Mouse (Mus musculus) limb, embryonic 11.5 days (tissue): ENCODE measurements around the gene Atp5k. TPM values are rescaled to one million over a fixed set of nuclear protein-coding genes. Genes with fewer than 3 reads are reported as not detected.

Experiments
- ATAC-seq: fragments of 200-750 bp; cut with Nextera tagmentation; 2 replicates; pipeline ENCODE4 v1.8.0; 2017; ENCODE audit warnings: low read depth; ENCODE audit not compliant: insufficient number of reproducible peaks, low FRiP score, low TSS enrichment
- DNase-seq: peaks from one replicate; pipeline ENCODE4 v3.0.0-alpha.2; 2015; ENCODE audit warnings: low spot score
- H3K27ac ChIP-seq: fragments of 300-500 bp; sonication (generic); replicated peaks from 2 replicates; pipeline ENCODE4 v1.5.1; 2014; ENCODE audit warnings: low read depth, mild to moderate bottlenecking, low read length
- H3K27me3 ChIP-seq: fragments of 300-500 bp; sonication (generic); 2 replicates; pipeline ENCODE4 v1.6.1; 2014; ENCODE audit warnings: mild to moderate bottlenecking, low read length, mixed read lengths; ENCODE audit not compliant: control insufficient read depth, insufficient read depth
- H3K36me3 ChIP-seq: fragments of 300-500 bp; sonication (generic); 2 replicates; pipeline ENCODE4 v1.6.1; 2014; ENCODE audit warnings: mild to moderate bottlenecking, low read length, moderate library complexity, mixed read lengths; ENCODE audit not compliant: control insufficient read depth, insufficient read depth
- H3K4me1 ChIP-seq: fragments of 300-500 bp; sonication (generic); 2 replicates; pipeline ENCODE4 v1.6.1; 2014; ENCODE audit warnings: low read length, mixed read lengths; ENCODE audit not compliant: control insufficient read depth, insufficient read depth
- H3K4me2 ChIP-seq: fragments of 300-500 bp; sonication (generic); 2 replicates; pipeline ENCODE4 v1.6.1; 2014; ENCODE audit warnings: low read depth, mild to moderate bottlenecking, moderate library complexity; ENCODE audit not compliant: severe bottlenecking
- H3K4me3 ChIP-seq: fragments of 300-500 bp; sonication (generic); 2 replicates; pipeline ENCODE4 v1.5.1; 2014; ENCODE audit warnings: low read depth, low read length
- H3K9ac ChIP-seq: fragments of 300-500 bp; sonication (generic); 2 replicates; pipeline ENCODE4 v1.6.1; 2014; ENCODE audit warnings: mild to moderate bottlenecking, low read length
- H3K9me3 ChIP-seq: fragments of 300-500 bp; sonication (generic); 2 replicates; pipeline ENCODE4 v1.6.1; 2016; ENCODE audit warnings: low read length; ENCODE audit not compliant: control insufficient read depth
- WGBS: fragments of 180-500 bp; shearing (Covaris S2); extraction: QIAGEN DNeasy Blood & Tissue Kit; methylation state at CpG from one replicate; pipeline ENCODE4 v1.1.7; 2014; 5-methylcytosine and 5-hydroxymethylcytosine counted together
- polyA plus RNA-seq: library from polyadenylated mRNA; unstranded; fragments of >200 nt; fragmentation: Nextera tagmentation; extraction: Ambion mirVana; gene quantifications from 2 replicates; pipeline ENCODE4 v1.2.1, GENCODE M21; 2014

Atp5k gene
- 470 and 484 TPM in 2 replicates for polyA plus RNA-seq

DNA sequence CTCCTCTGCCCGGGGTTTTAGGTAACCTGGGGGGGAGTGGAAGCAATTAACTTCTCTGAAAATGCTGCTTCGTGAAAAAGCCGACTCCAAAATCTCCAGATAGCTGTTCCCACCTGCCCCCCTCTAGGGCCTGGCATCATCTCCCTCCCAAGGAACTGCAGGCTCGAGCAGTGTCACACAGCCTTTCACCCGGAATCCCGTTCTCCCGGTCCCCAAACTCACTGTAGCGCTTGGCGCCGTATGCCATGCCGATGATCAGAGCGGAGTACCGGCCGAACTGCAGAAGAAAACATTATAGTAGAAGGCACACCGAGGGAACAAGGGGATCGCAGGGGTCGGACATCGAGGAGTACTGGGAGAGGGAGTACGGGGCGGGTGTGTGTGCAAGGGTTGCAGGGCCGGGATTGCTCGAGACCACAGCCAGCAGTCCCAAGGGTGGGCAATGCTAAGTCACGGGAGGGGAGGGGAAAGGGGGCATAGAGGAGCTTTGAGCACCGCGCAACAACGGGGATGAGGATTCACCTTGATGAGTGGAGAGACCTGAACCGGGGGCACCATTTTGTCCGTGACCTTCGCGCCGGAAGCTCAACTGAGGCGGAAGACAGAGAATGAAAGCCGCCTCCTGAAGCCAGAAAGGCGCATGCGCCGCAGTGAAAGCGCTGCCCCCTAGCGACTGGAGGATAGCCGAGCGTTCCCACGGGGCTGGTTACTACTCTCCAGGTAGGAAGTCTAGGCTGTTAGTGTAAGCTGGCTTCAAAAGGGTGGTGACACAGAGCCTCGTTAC, at the start of gene Atp5k:
Gene Atp5k, minus strand, starts transcription at position 645 of the 784 bp plus-strand sequence.
- peak; percentile 96 for DNase-seq
- no peaks in the 10 kb centered on the region for H3K9me3 ChIP-seq
- H3K27me3 ChIP-seq = no peaks in the 10 kb centered on the region
- H3K4me3 ChIP-seq = peak within 1 kb of the TSS; percentile 92
- no peak within 1 kb of the TSS for H3K27ac ChIP-seq
- peak within 1 kb of the TSS; percentile 89 for H3K9ac ChIP-seq
- ATAC-seq = peak; percentile 87
- 1% methylated on average over 42 of the region's 42 CpGs for WGBS
- peaks cover 5% of the 10 kb centered on the region; the same call in 1 of the 2 replicates for H3K36me3 ChIP-seq
- H3K4me1 ChIP-seq = peaks cover 8% of the 10 kb centered on the region; the same call in 1 of the 2 replicates
- peak within 1 kb of the TSS; percentile 87 for H3K4me2 ChIP-seq

DNA sequence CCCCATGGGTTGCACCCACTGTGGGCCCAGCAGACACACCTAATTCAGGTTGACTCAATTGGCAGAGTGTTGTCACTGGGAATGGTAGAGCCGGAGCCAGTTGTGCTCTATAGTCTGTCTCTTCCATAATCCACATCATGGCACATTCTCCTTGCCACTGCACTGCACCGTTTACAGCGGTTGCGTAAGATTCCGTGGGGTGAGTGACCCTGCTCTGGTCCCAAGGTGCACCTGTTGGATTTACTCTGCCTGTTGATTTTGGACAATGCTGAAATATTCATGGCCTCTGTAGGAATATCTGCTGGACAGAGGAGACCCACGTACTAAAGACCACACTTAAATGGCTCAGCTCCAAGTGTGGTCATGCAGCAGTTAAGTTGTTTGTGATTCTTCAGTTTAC, 48.8 kb upstream of the Atp5k start:
- no peaks in the 10 kb centered on the region for H3K27me3 ChIP-seq
- no peak for DNase-seq
- no peak overlapping the region for H3K4me2 ChIP-seq
- no peak overlapping the region for H3K4me3 ChIP-seq
- no peak overlapping the region for H3K27ac ChIP-seq
- WGBS = 94% methylated on average over 6 of the region's 6 CpGs
- no peak overlapping the region for H3K9ac ChIP-seq
- H3K4me1 ChIP-seq = no peaks in the 10 kb centered on the region
- H3K9me3 ChIP-seq = no peaks in the 10 kb centered on the region
- peaks cover 4% of the 10 kb centered on the region; the same call in 1 of the 2 replicates for H3K36me3 ChIP-seq
- no peak for ATAC-seq

DNA sequence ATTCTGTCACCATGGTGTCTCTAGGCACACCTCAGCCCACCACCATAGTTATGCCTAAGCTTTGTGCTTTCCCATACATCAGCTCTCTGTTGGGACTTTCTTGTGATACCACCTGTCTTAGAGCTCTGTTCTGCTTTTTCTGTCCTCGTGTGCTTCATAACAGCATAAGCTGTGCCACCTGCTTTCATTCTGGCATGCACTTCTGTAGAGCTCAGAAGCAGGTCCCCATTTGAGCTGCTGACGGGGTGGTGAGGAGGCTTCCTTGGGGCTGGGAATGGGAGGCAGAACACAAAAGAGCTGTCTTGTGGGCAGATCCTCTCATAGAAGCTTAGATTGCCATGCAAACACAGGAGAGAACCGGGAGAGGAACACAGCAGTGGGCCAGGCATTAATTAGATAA, 41.7 kb upstream of the Atp5k start:
- ATAC-seq (no peak), DNase-seq (no peak)
- Histone ChIP-seq H3K4me2 (no peak overlapping the region), H3K4me1 (no peaks in the 10 kb centered on the region), H3K9me3 (no peaks in the 10 kb centered on the region), H3K4me3 (no peak overlapping the region), H3K27ac (no peak overlapping the region), H3K27me3 (no peaks in the 10 kb centered on the region), H3K36me3 (peaks cover 38% of the 10 kb centered on the region), H3K9ac (no peak overlapping the region)
- 89% methylated on average over 3 of the region's 3 CpGs for whole genome bisulfite sequencing

DNA sequence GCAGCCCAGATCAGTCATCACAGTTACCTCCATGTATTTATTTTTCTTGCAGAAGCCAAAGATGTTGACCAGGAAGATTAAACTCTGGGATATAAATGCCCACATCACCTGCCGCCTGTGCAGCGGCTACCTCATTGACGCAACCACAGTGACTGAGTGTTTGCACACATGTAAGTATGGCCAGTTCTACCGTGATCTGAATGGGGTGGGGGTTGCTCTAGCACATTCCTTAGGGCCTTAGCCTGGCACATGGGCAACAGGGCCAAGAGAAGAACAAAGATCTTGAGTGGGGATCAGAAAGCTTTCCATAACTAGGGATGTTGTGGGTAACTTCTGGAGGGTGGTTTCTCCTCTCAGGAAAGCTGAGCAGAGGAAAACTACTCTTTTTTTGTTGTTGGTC, 39.5 kb upstream of the Atp5k start:
- no peaks in the 10 kb centered on the region for H3K9me3 ChIP-seq
- peaks cover 38% of the 10 kb centered on the region for H3K36me3 ChIP-seq
- no peaks in the 10 kb centered on the region for H3K27me3 ChIP-seq
- H3K4me3 ChIP-seq = no peak overlapping the region
- no peak overlapping the region for H3K4me2 ChIP-seq
- DNase-seq (no peak), ATAC-seq (no peak)
- H3K27ac ChIP-seq = no peak overlapping the region
- H3K4me1 ChIP-seq = no peaks in the 10 kb centered on the region
- H3K9ac ChIP-seq = no peak overlapping the region
- 95% methylated on average over 4 of the region's 4 CpGs for WGBS

DNA sequence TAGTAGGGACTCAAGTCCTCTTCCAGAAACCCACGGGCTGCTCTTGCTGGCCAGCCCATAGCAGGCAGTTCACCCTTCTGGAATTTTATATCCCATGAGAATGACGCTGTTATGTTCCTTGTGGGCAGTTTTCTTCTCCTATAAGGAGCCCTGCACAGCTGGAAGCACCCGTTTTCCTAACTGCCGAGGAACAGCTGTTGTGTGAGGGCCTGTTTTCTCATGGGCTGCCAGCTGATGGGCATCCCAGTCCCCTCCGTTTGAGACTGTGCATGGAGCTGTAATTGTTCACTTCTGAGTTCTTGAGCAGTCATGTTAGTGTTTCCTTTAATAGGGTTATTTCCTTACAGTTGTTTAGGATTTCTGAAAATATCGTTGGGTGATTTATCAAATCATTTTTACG, 35.4 kb upstream of the Atp5k start:
- 75% methylated on average over 7 of the region's 7 CpGs for WGBS
- ATAC-seq = no peak
- H3K9me3 ChIP-seq = no peaks in the 10 kb centered on the region

DNA sequence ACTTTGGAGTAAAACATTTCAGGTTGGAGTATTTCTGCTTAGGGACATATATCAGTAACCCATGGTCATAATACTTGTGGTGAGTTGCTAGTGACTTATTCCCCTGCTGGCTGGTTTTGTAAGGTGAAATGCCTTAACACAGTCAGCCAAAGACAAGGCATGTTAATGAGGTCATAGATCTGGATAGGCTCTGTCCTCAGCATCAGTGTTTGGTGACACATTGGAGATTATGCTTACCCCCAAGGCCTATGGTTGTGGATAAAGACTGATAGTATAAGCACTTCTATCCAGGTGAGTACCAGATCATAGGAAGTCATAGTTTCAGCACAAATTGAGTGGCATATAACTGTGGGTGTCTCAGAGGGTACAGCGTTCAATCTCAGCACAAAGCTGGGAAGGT, 32.4 kb upstream of the Atp5k start:
- no peak overlapping the region for H3K4me2 ChIP-seq

More for the DNA sequence above, 35.4 kb upstream of the Atp5k start:
- no peaks in the 10 kb centered on the region for H3K4me1 ChIP-seq
- H3K4me2 ChIP-seq = no peak overlapping the region
- H3K9ac ChIP-seq = no peak overlapping the region
- no peaks in the 10 kb centered on the region for H3K27me3 ChIP-seq
- peaks cover 20% of the 10 kb centered on the region for H3K36me3 ChIP-seq
- no peak for DNase-seq
- no peak overlapping the region for H3K4me3 ChIP-seq
- no peak overlapping the region for H3K27ac ChIP-seq

DNA sequence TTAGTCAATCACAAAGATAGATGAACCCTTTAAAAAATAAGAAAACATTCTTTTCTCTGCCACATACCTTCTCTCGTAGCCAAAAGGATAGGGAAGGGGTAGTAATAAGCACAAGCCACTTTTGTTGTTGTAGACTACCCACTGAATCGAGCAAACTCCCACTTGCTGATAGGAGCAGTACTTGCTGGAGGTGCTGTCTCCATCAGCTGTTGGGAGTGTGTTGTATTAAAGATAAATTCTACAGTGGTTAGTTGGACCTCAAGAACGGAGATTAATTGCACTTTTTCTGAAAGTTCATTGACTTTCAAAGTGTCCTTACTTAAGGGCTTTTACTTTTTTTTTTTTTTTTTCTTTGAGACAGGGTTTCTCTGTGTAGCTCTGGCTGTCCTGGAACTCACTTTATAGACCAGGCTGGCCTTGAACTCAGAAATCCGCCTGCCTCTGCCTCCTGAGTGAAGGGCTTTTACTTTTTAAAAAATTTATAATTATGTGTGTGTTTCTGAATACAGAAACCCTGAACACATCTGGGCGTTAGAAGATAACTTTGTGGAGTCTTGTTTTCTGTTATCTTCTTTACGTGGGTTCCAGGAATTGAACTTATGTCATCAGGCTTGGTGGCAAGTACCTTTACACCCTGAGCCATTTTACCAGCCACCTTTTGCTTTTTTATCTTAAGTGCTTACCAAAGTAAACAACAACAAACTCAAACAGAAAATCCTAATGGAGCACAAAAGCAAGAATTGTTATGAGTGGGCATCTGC, 31.1 kb upstream of the Atp5k start:
- DNase-seq (no peak), ATAC-seq (no peak)

More for the DNA sequence above, 32.4 kb upstream of the Atp5k start:
- no peak overlapping the region for H3K9ac ChIP-seq
- H3K27ac ChIP-seq = no peak overlapping the region
- no peak overlapping the region for H3K4me3 ChIP-seq
- H3K36me3 ChIP-seq = peaks cover 3% of the 10 kb centered on the region; the same call in 1 of the 2 replicates
- WGBS = 100% methylated on average over 1 of the region's 1 CpGs
- no peak for DNase-seq
- no peaks in the 10 kb centered on the region for H3K27me3 ChIP-seq
- peaks cover 15% of the 10 kb centered on the region for H3K4me1 ChIP-seq
- H3K9me3 ChIP-seq = no peaks in the 10 kb centered on the region
- ATAC-seq = no peak

DNA sequence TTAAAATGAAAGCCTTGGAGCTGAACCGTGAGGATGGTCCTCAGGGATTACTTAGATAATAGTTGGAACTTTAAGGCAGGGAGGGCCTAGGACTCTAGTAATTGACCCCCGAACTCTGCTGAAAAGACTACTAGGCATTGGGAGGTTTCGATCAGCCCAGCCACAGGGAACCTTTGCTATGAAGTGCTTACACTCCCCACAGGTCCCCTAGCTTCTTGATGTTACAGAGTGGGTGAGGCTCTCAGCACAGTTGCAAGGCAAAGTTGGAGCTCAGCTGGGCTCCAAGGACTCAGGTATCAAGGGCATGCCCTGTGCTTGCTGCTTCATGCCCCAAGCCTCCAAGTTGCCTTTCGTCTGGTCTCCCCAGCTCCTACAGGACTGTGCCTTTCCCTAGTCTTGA, 28.2 kb upstream of the Atp5k start:
- Histone ChIP-seq H3K4me2 (peak overlapping the region; percentile 94), H3K27me3 (no peaks in the 10 kb centered on the region), H3K4me3 (peak overlapping the region; percentile 74), H3K9me3 (no peaks in the 10 kb centered on the region), H3K4me1 (peaks cover 15% of the 10 kb centered on the region), H3K36me3 (peaks cover 3% of the 10 kb centered on the region; the same call in 1 of the 2 replicates), H3K27ac (no peak overlapping the region), H3K9ac (peak overlapping the region; percentile 98)
- WGBS = 53% methylated on average over 4 of the region's 4 CpGs
- DNase-seq (peak; percentile 23), ATAC-seq (no peak)

More for the DNA sequence above, 31.1 kb upstream of the Atp5k start:
- H3K4me1 ChIP-seq = peaks cover 15% of the 10 kb centered on the region
- no peak overlapping the region for H3K9ac ChIP-seq
- no peak overlapping the region for H3K4me3 ChIP-seq
- no peaks in the 10 kb centered on the region for H3K27me3 ChIP-seq
- H3K9me3 ChIP-seq = no peaks in the 10 kb centered on the region
- no peak overlapping the region for H3K27ac ChIP-seq
- H3K36me3 ChIP-seq = peaks cover 3% of the 10 kb centered on the region; the same call in 1 of the 2 replicates
- WGBS = 90% methylated on average over 6 of the region's 6 CpGs
- no peak overlapping the region for H3K4me2 ChIP-seq
